Mouse (Mus musculus) cerebellum, postnatal 4 days (tissue): Measurements from ENCODE around the gene Mri1.

Experiments used
- DNase-seq, 2 experiments: peaks; one replicate each; pipeline ENCODE4 v3.0.0; 2022; ENCODE audit warnings: low spot score in 2 of 2, mixed read lengths in 1 of 2

The Mri1 gene

GRCm38 (mm10) chr8:84202938-84203917 lies 53.9 kb downstream of the Mri1 start:
- DNase-seq, result peak in 1 of 2 experiments; percentile 51

GRCm38 (mm10) chr8:84202466-84202865 lies 54.7 kb downstream of the Mri1 start:
- DNase-seq, result no peak

GRCm38 (mm10) chr8:84201545-84202245 lies 55.4 kb downstream of the Mri1 start:
- no peak for DNase-seq

GRCm38 (mm10) chr8:84200652-84201544 lies 56.2 kb downstream of the Mri1 start:
- peak in 1 of 2 experiments; percentile 27 for DNase-seq

- peak in 1 of 2 experiments; percentile 36 for DNase-seq
Measured at GRCm38 (mm10) chr8:84200126-84200555, 57.0 kb downstream of the Mri1 start.
